Mouse (Mus musculus): ENCODE data around the gene Polr3c.
"Not testable (repeated sequence)": the region's sequence is repeated elsewhere in the genome, so short reads cannot be mapped to it uniquely, and the experiment has no call there.

Gene Polr3c

GRCm38 (mm10) chr3:96678456-96678855 lies 49.0 kb downstream of the Polr3c start:
- no peak for DNase-seq (ENCODE audit: low read depth, low spot score)

DNA sequence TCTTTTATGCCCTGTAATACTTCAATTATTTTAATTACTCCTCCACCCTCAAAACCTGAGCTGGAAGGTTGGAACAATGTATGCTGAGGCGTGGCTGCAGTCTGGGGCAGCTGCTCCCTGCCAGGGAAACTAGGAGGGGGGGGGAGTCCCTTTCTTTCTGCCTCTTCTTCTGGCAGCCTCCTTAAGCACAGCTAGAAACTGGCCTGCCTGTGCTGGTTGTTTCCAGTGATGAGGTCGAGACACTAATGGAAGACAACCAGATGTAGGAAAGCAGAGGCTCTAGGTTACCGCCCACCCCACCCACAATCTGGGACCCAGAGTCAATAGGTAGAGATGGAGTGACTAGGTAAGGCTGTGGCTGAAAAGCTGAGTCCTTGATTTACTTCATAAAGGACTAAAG lies 51.7 kb downstream of the Polr3c start:
- DNase-seq (ENCODE audit: low read depth, low spot score): no peak

- DNase-seq (ENCODE audit: low read depth, low spot score): no peak
These were observed 52.3 kb downstream of the Polr3c start for GRCm38 (mm10) chr3:96675171-96675570.

- peak; percentile 35 for DNase-seq (ENCODE audit: low read depth, low spot score)
These were observed 53.0 kb downstream of the Polr3c start for GRCm38 (mm10) chr3:96674442-96674841.

- DNase-seq (ENCODE audit: low read depth, low spot score): no peak
These were observed 53.9 kb downstream of the Polr3c start for GRCm38 (mm10) chr3:96673514-96673913.

- no peak for DNase-seq (ENCODE audit: low read depth, low spot score)
These were observed 55.9 kb downstream of the Polr3c start for GRCm38 (mm10) chr3:96671519-96671918.

GRCm38 (mm10) chr3:96669727-96670468 lies 57.5 kb downstream of the Polr3c start, which contains the start of gene Ankrd35:
Gene Ankrd35, plus strand, starts transcription at chr3:96670131.
- peak; percentile 61 for DNase-seq (ENCODE audit: low read depth, low spot score)

- no peak for DNase-seq (ENCODE audit: low read depth, low spot score)
These were observed 58.9 kb downstream of the Polr3c start for GRCm38 (mm10) chr3:96668424-96669067.

DNA sequence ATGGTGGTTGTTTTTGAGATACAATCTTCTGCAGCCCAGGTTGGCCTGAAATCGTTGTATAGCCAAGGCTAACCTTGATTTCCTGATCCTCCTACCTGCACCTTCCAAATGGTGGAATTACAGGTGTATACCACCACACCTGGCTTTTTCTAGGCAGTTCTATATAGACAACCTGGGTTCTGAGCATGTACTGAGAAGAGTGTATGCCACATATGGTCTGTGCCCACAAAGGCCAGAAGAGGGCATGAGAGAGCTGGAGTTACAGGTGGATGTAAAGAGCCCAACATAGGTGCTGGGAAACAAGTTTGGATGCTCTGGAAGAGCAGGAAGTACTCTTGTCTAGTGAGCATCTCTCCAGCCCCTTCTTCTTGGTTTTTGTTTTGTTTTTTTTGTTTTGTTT lies 60.1 kb downstream of the Polr3c start:
- DNase-seq (ENCODE audit: low read depth, low spot score): no peak

DNA sequence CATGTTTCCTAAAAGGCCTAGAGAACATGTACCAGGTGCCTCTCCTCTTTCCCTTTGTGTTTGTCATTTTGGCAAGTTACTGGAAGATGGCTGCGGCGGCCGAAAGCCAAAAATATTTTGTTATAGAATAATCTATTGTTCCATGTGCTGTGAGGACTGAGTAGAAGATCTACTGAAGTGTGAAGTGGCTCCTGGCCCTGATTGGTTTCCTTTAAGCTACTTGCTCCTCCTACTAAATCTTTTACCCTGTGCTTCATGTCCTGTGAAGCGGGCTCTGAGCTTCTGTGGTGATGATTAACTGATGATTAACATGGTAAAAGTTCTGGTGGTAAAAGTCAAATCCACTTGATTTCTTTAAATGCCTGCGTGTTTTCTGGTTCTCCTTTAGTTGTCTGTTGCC lies 60.5 kb downstream of the Polr3c start:
- no peak for DNase-seq (ENCODE audit: low read depth, low spot score)

GRCm38 (mm10) chr3:96665732-96666363 lies 61.6 kb downstream of the Polr3c start:
- DNase-seq (ENCODE audit: low read depth, low spot score): not testable (repeated sequence)

- DNase-seq (ENCODE audit: low read depth, low spot score): peak; percentile 77
These were observed 63.8 kb downstream of the Polr3c start for GRCm38 (mm10) chr3:96663432-96664239.

GRCm38 (mm10) chr3:96662731-96663316 lies 64.6 kb downstream of the Polr3c start:
- DNase-seq (ENCODE audit: low read depth, low spot score): no peak
